Mouse (Mus musculus) kidney, postnatal 4 days (tissue): ENCODE data around the gene Fam198a.
"Not testable (repeated sequence)": the region's sequence is repeated elsewhere in the genome, so short reads cannot be mapped to it uniquely, and the experiment has no call there.

ENCODE experiments used
- DNase-seq, 2 experiments: peaks; one replicate each; pipeline ENCODE4 v3.0.0; 2021; ENCODE audit warnings: mixed read lengths in 2 of 2

The Fam198a gene

DNA sequence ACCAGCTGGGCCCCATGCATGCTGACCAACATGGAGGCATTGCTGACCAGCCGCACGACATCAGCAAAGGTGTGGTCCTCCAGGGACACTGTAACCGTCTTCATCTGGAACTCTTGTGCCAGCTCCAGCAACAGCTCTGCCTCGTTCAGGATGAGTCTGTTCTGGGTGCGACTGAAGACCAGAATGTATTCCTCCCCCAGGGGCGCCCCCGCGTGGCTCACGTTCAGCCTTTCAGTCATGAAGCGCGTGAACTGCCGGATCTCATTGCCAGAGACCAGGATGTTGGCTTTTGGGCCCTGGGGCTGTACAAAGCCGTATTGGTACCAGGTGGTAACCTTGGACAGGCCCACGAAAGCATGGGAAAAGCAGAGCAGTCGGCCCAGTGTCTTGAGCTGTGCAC is 31.9 kb downstream of the Fam198a start:
- no peak for DNase-seq

DNA sequence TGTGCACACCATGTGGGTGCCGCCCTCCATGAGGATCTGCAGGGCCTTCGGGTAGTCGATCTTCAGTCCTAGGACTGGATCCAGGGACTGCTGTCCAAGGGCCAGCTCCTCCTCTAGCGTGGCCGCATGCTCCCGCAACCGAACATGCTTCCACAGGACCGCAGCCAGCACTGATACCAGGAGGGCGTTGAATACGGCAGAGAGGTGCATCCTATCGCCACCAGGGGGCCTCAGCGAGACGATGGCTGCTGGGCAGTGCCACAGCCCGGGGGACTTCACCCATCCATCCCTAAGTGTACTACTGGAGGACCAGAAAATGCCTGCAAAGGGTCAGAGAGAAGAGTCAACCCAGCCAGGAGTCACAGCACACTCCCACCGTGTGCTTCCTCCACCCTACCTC is 32.7 kb downstream of the Fam198a start:
- peak; percentile 87 to 88 for DNase-seq

DNA sequence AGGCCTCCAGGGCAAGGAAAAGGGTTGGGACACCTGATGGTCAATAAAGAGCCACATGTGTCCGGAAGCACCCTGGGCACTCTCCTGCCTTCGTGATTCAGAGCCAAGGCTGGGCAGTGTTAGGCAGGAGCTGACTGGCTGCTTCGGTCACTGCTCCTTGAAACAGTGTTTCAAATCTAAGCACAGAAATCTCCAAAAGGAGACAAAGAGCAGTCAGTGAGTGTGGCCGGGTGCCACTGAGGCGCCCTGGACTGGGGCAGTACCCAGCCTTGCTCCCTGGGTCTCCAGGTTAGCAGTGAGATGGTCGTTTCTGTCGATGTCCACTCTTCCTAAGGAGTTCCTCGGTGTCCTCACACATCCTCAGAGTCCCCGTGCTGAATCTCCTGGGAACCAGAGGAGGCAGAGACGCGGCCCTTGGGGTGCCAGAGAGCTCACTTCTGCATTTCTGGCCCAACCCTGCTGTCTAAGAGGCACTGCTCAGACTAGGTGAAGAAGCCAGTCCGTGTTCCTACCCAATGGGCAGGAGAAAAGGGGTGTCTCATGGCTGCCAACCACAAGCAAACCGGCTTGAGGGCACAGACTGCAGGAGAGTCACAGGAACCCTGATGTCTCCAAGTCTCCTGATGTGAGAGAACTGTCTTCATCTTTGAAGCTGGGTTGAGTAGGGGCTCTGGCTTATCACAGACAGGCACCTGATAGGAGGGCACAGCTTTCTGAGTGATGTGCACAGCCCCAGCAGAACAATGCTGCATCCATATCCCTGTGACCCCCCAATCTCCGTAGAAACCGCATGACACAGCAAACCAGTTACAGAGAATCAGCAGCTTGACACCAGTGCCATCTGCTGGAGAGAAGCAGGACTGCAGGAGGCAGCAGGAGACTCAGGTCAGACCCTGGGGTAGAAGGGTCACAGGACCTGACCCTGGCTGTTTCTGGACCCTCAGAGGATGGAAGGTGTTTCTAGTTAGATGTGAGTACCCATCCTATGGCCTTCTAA is 34.0 kb downstream of the Fam198a start:
- DNase-seq = peak; percentile 83 to 84

DNA sequence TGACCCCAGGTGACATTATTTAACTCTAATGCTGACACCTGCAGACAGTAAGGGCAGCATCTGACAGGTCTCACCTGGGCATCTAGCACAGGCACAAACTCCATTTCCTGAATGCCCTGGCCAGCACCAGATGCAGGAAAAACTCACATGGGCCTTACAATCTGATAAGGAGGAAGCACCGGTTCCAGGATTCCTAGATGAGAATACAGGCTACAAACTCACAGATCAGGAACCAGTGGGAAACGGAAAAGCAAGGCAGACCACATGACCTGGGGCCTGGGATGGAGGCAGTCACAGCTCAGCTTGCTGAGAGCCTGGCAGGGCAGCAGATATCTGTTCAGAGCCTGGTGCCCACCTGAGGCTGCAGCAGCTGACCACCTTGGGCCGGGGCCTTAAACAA is 38.1 kb downstream of the Fam198a start:
- DNase-seq = no peak

DNA sequence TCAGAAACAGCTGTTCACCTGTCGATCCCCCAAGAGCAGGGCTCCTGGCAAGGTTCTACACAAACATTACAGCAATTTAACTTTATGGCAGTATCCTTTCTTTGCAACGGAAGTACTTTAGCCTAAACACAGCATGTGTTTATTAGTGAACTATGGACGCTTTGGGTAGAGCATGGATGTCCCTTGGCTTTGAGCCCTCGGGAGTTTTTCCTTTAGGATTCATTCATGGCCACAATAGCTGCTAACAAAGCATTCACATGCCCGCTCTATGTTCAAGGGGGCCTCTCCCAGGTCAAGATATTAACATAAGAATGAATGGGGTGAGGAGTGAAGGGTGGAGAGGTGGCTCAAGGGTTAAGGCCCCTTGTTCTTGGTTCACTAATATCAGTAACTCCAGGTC is 38.7 kb downstream of the Fam198a start:
- no peak for DNase-seq

DNA sequence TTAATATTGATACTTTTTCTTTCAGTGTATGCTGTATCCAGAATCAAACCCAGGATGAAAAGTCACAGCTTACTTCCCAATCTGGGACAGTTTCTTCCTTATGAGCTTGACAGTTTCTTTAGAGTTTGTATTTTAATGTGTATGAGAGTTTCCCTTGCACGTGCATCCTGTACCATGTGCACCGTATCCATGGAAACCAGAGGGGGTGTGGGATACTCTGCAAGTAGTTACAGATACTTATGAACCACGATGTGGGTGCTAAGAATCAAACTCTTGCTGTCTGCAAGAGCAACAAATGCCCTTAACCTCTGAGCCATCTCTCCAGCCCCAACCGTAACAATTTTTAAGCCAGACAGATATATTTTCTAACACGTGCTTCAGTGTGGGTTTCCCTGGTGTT is 40.3 kb downstream of the Fam198a start:
- DNase-seq = no peak

DNA sequence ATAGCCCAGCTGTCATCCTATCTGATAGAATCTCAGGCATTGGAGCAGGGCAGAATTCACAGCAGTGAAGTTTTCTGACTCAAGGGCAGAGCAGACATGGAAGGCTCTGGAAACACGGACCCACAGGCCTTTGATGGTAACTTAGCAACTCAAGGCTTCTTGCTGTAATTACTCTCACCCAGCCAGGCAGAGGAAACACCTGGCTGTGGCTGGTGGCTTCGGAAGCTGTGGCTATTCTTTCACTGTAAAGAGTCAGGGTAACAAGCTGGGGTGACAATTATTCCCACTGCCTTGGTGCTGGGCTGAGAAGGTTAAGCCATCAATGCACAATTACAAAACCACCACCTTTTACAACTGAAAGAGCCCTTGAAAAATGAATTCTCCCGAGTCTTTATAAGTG is 42.3 kb downstream of the Fam198a start:
- DNase-seq = no peak

DNA sequence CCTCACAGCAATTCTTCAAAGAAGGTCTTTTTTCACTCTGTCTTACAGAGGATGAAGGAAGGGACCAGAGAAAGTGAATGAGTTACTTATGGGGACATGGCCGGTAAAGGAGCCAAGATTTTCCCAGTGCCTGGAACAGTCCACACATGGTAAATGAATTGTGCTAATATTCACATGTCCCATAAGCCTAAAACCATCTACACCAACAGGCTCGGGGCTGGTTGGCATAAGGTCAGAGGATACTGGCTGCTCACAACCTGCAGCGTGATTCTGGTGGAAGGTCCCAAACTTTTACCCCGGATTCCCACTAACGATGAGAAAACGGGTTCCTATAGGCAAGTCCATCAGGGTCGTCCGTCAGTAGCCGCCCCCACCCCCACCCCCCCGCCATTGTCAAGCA is 44.3 kb downstream of the Fam198a start:
- DNase-seq = no peak

DNA sequence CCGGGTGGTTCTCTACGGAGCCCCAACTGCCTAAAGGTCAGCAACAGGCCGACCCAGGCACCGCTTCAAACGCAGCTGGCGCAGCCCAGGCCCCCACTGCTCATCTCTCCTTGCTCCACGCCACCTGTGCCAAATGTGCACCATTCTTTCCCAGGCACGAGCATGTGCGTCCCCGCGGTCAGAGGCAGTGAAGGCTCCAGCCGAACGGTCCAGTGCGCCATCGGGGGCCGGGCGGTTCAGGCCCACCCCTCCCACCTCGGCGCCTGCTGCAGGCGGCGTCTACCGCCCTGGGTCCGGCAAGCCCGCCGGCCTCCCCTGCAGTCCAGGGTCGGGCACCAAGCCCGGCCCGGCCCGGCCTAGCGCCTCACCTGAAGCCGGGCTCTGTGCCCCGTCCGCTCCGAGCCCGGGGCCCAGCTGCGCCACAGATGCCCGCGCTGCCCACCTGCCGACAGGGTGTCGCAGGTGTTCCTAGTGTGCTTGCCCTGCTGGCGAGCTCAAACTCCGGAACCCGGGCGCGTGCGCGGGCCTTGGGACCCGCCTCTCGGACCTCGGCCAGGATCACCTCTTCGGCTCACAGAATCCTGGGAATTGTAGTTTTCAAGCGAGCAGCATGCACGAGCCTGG is 44.8 kb downstream of the Fam198a start:
- DNase-seq = peak; percentile 89 to 91

DNA sequence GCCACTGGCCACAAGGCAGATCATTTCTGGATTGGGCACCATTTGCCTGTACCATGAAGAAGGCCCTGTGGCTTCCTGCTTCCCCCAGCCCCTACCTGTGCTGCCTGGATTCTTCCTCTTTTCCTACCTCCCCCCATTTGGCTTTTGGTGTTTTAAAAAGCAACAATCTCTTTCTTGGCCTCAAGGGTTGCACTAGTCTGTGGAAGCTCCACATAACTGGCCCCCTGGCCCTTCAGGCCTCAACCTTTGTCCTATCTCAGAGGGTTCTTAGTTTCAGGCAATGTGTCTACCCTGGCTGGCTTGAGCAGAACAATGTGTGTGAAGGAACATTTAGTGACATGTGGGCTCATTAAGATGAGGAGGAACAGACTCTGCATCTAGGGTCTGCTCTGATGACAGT is 46.2 kb downstream of the Fam198a start, which contains the start of gene Pomgnt2:
Pomgnt2 (minus strand) TSS at position 101 of the 400 bp plus-strand sequence.
- no peak for DNase-seq

DNA sequence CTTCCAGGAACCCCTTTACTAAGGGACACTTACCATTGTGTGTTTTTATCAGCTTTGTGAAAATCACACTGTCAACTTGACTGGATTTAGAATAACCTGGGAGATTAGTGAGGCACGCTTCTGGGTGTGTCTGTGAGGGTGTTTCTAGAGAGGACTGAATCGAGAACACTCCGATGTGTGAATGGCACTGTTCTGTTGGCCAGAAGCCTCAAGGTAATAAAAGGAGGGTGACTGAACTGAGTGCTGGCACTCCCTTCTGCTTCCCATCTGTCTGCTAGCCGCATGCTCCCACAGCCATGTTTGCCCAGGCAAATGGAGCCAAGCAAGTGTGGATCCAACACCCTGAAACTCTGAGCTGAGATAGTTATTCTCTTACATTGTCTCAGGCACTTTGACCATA is 47.2 kb downstream of the Fam198a start:
- no peak for DNase-seq

DNA sequence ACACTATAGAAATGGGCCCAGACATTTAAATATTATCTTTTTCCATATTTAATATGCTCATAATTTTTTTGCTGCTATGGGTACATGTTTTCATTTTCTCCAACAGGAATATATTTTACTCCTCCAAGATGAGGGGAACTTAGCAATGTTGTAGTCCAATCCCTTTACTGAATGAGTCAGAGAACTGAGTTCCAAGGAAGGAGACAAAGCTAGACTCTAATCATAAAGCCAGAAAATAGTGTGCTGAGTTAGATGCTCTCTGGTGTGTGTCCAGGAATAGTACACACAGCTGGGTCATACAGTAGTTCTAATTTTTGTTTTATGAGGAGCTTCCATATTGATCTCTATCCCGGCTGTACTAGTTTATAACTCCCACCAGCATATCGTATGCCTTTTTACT is 55.4 kb downstream of the Fam198a start:
- DNase-seq = no peak

DNA sequence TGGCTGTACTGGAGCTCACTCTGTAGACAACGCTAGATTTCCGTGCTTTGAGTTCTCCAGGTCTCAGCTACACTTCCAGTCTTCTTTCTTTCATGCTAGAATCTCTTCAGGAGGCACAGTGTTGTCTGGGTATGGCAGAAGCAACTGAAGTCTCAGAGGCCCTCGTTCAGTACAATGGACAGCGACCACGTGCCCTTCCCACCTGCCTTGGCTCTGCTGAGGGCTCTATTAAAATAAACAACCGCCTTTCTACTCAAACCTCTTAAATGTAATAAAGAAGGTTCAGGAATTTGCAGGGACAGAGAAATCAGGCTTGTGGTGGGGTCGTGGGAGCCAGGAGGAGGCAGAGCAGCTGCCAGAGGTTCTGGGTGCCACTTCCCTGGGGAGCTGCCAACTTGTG is 55.8 kb downstream of the Fam198a start:
- peak; percentile 82 to 85 for DNase-seq

DNA sequence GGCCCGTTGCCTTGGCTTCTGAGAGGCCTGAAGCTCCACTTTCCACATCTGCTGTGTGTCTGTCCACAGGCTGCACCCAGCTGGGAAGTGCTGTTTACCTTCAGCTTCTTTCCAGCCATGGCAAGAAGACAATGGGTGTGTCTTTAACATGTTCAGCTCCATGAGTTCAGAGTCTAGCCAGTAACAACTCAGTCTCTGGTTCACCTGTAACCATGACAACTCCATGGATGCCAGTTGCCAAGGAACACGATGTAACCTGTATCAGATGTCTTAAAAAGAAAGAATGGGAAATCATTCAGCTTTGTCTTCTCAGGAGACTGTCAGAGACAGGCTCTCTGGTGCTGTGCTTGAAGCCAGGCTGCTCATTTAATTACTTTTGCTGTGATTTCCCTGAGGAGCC is 58.1 kb downstream of the Fam198a start:
- no peak for DNase-seq

DNA sequence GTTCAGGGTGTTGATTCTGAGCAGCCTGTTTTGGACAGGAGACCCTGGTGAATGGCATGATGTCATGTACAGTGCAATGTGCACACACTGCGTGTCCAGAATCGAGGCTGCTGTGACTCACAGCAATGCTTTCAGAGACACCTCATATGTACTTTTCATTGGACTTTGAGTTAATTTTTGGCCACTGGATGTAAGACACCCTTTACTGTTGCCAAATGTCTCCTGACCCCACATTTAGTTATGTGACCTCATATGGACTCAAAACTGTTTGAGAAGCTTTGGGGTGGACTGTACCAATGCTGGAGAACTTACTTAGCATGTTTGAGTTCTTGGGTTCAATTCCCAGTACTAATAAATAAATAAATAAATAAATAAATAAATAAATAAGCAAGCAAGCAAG is 60.0 kb downstream of the Fam198a start:
- no peak for DNase-seq

DNA sequence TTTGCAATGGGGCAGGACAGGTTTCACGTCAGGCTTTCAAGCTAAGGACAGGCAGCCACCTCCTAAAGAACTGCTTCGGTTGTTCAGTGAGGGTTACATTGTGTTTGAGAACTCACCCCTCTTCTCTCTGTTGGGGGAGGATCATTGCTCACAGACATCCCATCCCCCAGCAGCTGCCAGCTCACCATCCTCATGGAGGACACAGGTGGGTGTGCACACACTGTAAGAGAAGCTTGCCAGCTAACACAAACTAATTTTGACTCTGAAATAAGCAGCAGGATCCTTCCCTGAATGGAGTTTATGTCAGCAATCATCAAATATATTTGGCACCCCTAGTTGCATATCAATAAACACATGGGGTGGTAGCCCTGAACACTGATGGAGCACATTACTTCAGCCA is 62.0 kb downstream of the Fam198a start:
- DNase-seq = no peak

DNA sequence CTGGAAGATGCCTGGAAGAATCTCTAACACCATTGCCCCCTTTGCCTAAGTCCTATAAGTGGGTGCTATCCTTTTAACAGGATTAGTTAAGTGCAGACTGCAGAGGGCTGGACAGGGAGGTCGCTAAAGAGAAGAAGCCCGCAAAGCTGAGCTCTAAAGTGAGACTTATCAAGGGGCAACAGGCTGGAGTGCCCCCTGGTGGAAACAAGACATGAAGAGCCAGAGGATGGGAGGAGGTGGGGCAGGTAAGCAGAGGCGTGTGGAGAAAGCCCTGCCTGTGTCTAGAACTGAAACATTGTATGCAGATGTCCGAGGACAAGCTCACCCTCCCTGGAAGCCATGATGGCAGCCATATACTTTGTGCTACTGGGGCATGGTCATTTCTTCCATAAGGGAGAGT is 62.8 kb downstream of the Fam198a start:
- no peak for DNase-seq

DNA sequence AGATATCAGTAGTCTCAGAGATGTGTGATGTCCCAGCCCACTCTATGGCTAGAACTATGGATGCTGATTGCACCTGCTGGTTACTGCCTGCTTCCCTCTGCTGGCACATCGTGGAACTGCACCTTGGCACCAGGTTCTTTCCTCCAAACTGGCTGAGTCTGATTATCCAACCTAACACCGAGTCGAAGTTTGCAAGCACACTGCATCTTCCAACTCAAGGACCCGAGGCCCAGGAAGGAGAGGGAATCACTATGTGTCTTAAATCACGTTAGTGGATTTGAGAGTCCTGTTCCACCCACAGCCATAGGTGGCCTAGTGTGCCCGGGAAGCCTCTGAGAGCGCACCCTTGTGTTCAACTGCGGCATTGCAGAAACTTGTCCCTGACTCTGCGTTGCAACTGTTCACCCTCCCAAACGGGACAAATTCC is 63.5 kb downstream of the Fam198a start:
- peak; percentile 91 to 92 for DNase-seq

DNA sequence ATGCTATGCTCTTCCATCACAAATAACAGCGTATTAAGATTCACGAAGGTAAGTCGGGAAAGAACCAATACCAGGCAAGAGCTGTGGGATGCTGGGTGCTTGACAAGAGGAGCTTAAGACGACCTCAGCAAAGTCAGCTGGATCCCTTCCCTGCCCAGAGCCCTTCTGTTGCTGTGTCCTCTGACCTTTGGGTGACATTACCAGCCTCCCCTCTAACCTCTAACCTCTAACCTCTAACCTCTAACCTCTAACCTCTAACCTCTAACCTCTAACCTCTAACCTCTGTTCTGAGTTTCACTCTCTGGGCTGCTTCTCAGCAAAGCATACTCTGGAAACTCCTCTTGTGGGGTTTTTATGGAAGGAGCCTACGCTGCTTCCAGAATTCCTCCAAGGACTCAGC is 67.3 kb downstream of the Fam198a start:
- DNase-seq = no peak

DNA sequence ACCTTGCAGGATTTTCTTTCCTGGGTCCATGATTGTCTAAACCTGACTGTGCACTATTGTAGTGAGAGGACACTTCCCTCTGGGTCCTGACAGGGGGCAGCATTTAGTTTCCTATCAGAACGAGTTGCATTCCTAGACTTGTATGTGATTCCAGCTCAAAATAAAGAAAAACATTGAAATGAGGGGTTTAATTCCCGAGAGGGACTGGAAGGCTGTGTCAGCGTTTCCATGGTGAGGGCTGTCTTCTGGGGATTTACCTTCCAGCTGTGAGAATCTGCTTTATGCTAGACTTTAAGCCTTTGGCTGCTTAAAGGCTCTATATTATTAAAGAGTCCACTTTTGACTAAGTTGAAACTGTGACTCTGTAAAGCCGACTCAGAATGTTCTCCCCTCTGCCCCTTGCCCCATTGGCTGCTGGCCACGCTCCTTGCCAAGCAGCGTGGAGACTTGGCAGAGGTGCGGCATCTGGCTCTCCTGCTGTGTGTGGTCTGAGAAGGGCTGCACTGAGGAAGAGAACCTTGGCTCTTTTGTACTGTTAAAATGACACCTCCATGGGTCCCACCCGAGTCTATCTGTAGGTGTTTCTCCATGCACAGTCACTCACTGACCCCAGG is 68.1 kb downstream of the Fam198a start:
- peak; percentile 75 to 81 for DNase-seq

DNA sequence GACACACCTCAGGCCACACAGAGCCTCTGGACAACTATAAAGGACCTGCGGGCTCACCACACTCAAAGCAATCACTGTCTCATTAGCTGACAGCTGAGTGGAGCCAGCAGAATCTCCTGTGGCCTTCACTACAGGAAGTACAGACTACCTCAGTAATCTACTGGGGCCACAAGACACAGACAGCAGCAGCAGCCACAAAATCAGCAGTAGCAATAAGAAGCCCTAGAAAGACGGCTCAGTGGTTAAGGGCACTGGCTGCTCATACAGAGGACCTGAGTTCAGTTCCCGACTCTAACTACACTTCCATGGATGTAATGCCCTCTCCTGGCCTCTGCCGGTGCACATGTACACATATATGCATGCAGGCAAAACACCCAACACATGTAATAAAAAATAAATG is 69.5 kb downstream of the Fam198a start:
- no peak for DNase-seq

DNA sequence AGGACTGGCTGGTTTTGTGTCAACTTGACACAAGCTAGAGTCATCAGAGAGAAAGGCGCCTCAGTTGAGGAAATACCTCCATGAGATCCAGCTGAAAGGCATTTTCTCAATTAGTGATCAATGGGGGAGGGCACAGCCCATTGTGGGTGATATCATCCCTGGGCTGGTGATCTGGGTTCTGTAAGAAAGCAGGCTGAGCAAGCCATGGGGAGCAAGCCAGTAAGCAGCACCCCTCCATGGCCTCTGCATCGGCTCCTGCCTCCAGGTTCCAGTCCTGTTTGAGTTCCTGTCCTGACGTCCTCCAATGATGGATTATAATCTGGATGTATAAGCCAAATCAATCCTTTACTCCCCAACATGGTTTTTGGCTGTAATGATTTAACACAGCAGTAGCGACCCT is 70.4 kb downstream of the Fam198a start:
- not testable (repeated sequence) for DNase-seq

DNA sequence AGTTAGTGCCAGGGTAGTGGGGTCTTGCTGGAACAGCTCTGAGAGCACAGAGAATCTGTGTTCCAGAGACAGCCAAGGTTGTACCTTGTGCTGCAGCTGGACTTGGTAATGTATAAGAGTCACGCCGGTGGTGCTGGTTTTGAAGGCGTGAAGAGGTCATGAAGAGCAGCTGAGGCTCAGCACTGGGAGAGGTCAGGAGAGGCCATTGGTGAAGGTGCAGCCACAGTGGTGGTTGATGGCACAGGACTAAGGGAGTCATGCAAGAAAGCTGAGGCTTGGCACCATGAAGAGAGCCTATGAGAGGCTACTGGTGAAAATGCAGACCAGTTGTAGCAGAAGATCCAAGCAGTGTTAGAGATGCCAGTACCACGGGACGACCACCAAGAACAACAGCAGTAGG is 70.8 kb downstream of the Fam198a start:
- DNase-seq = no peak

DNA sequence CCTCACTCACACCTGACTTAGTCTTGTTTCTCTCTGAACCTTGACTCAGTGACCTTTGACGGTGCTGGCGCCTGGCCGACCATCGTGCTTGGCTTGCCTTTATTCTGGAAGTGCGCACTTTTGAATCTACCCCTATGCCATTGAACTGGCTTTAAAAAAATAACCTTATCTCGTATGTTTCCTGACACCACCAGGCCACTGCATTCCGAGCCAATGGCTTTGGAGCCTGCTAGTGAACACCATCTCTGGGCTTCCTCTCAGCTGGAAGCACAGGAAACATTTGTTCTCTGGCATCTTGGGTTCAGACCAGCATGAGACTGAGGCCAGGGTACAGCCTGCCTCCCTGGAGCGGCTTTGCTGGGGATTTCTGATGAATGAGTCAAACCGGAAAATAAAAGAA is 72.0 kb downstream of the Fam198a start:
- DNase-seq = peak; percentile 79 to 83
